Mouse (Mus musculus): ENCODE measurements at regions not wholly inside any gene's neighbourhood (a gene's known extent, or its start where the extent isn't known, plus 50 kb on each side); places are given as distances from the start of the nearest gene placed in this dataset.

GRCm38 (mm10) chr2:48734521-48734920, 79.4 kb upstream of the Acvr2a start:
- no peak for TF ChIP-seq EP300 (IDR thresholded peaks at IDR 0.05; ENCODE audit: low read depth)
- TF ChIP-seq CTCF (IDR thresholded peaks at IDR 0.05; ENCODE audit: low read depth) = no peak

All from liver, embryonic 14.5 days (tissue).